Mouse (Mus musculus) erythroblast, embryonic 14.5 days (primary cell): Measurements from ENCODE around the gene Ppef1.

Experiments
- GATA1 ChIP-seq: IDR thresholded peaks from 2 replicates; pipeline ENCODE4 v1.6.1; 2012; ENCODE audit warnings: low read length, inconsistent platforms, mixed read lengths
- TAL1 ChIP-seq: IDR thresholded peaks from 3 replicates; pipeline ENCODE4 v1.6.1; 2012; ENCODE audit warnings: low read length, inconsistent platforms, mixed read lengths

DNA sequence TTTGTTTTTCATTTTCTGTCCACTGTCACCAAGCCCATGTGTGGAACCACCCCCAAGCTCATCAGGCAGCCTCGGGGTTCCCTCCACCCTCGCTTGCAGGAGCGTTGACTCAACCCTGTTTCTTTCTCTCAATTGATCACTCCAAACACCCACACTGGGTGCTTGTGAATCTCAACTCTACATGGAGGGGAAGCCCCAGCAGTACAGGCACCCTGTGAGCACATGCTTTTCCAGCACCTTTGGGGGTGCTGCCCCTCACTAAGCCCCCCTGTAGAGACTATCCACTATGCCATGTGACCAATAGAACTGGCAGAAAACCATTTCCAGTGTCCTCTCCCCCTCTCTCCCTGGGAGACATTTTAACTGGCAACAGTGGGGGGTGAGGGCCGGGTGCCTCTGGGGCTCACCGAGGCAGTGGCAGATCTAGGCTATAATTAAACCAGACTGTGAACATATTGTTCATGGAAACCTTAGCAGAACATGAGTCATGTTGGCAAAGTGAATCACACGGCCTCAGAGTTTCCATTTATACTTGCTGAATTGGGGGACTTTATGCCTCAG is 131.5 kb downstream of the Ppef1 start:
- no peak for TF ChIP-seq GATA1
- TF ChIP-seq TAL1, result no peak
